Mouse (Mus musculus) v-Abl transformed pro-B cells (cell line): ENCODE data around the gene Hoxd1.

ENCODE experiments used
- in situ Hi-C, 2 experiments: fragments of 400-800 bp; cut with MboI; formaldehyde crosslinking; loops; one replicate each; pipeline ENCODE4 v1.15.1; 2025; ENCODE audit not compliant: unreplicated experiment in 2 of 2

Hoxd1 gene

DNA sequence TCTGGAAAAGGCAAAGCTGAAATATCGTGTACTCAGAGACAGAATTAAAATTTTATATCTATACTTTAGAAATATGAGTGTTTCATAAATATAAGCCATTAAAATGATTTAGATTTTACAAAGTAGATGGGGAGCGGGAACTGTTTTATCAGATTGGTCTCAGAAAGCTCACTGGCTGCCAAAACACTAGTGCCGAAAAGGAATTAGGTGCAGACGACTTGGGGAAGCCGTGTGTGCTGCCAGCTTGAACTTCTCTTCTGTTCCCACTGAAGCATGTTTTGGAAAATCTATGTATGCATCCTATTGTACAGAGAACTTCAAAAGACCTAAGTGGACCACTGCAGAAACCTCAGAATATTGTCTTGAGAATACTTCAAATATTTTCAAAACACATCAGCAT, 45.7 kb downstream of the Hoxd1 start:
- in situ Hi-C loops = no loop called here
